Mouse (Mus musculus) cortical plate, adult 2 months (tissue): Measurements from ENCODE around the gene Armc10. TPM values are rescaled to one million over a fixed set of nuclear protein-coding genes. Genes with fewer than 3 reads are reported as not detected.

Experiments used
- H3K27ac ChIP-seq: fragments of 200-500 bp; 2 replicates; pipeline ENCODE4 v1.5.1; 2012; ENCODE audit warnings: low read length, control low read depth, inconsistent platforms; ENCODE audit not compliant: insufficient read depth
- H3K4me1 ChIP-seq: fragments of 200-500 bp; 2 replicates; pipeline ENCODE4 v1.6.1; 2011; ENCODE audit warnings: low read length; ENCODE audit not compliant: control insufficient read depth, insufficient read depth
- H3K4me3 ChIP-seq: fragments of 200-500 bp; 2 replicates; pipeline ENCODE4 v1.5.1; 2011; ENCODE audit warnings: mild to moderate bottlenecking, low read length, control low read depth; ENCODE audit not compliant: insufficient read depth
- CTCF ChIP-seq: fragments of 200-500 bp; IDR thresholded peaks from 2 replicates; pipeline ENCODE4 v1.5.1; 2011; ENCODE audit warnings: mild to moderate bottlenecking, control low read depth, low read length; ENCODE audit not compliant: insufficient read depth; ENCODE audit errors: extremely low read depth
- POLR2A ChIP-seq: fragments of 200-500 bp; IDR thresholded peaks from 2 replicates; pipeline ENCODE4 v1.6.1; 2011; ENCODE audit warnings: mild to moderate bottlenecking, low read length, control low read depth; ENCODE audit not compliant: insufficient read depth; ENCODE audit errors: extremely low read depth
- polyA plus RNA-seq: library from polyadenylated mRNA; depleted of rRNA; stranded (reverse); fragments of >200 nt; gene quantifications from 2 replicates; pipeline ENCODE4 v1.2.3, GENCODE M21; 2012

The Armc10 gene
- polyA plus RNA-seq, 1 experiment = 26.0 TPM

GRCm38 (mm10) chr5:21663081-21663480 lies 17.5 kb downstream of the Armc10 start:
- Histone ChIP-seq H3K27ac (no peak overlapping the region), H3K4me3 (no peak overlapping the region)
- TF ChIP-seq POLR2A = no peak

GRCm38 (mm10) chr5:21667191-21668137 lies 21.9 kb downstream of the Armc10 start:
- H3K4me3 ChIP-seq = no peak overlapping the region
- no peak overlapping the region for H3K27ac ChIP-seq
- no peaks in the 10 kb centered on the region for H3K4me1 ChIP-seq
- no peak for TF ChIP-seq CTCF
- TF ChIP-seq POLR2A = no peak

More at GRCm38 (mm10) chr5:21663081-21663480, 17.5 kb downstream of the Armc10 start:
- H3K4me1 ChIP-seq = peaks cover 2% of the 10 kb centered on the region; the same call in 1 of the 2 replicates

- TF ChIP-seq POLR2A (no peak), CTCF (no peak)
- no peak overlapping the region for H3K4me3 ChIP-seq
- H3K27ac ChIP-seq = no peak overlapping the region
- H3K4me1 ChIP-seq = no peaks in the 10 kb centered on the region
These were observed 23.7 kb downstream of the Armc10 start for GRCm38 (mm10) chr5:21669307-21669706.

- Histone ChIP-seq H3K27ac (0 out of 2 replicates have a peak overlapping the region, but pooled peaks have one; percentile 34), H3K4me1 (no peaks in the 10 kb centered on the region), H3K4me3 (no peak overlapping the region)
- TF ChIP-seq CTCF = no peak
- TF ChIP-seq POLR2A = no peak
These were observed 27.4 kb downstream of the Armc10 start for GRCm38 (mm10) chr5:21672812-21673635.

- no peaks in the 10 kb centered on the region for H3K4me1 ChIP-seq
- no peak overlapping the region for H3K27ac ChIP-seq
- TF ChIP-seq CTCF = no peak
- TF ChIP-seq POLR2A = no peak
These were observed 28.1 kb downstream of the Armc10 start for GRCm38 (mm10) chr5:21673742-21674141.

GRCm38 (mm10) chr5:21675019-21675418 lies 29.4 kb downstream of the Armc10 start:
- Histone ChIP-seq H3K4me1 (peaks cover 1% of the 10 kb centered on the region; the same call in 1 of the 2 replicates), H3K27ac (no peak overlapping the region), H3K4me3 (no peak overlapping the region)
- TF ChIP-seq CTCF = no peak
- TF ChIP-seq POLR2A = no peak

More at GRCm38 (mm10) chr5:21673742-21674141, 28.1 kb downstream of the Armc10 start:
- no peak overlapping the region for H3K4me3 ChIP-seq

- H3K4me1 ChIP-seq = peaks cover 3% of the 10 kb centered on the region; the same call in 1 of the 2 replicates
- no peak overlapping the region for H3K27ac ChIP-seq
- no peak for TF ChIP-seq CTCF
- TF ChIP-seq POLR2A = no peak
- H3K4me3 ChIP-seq = no peak overlapping the region
These were observed 29.9 kb downstream of the Armc10 start for GRCm38 (mm10) chr5:21675494-21675893.

GRCm38 (mm10) chr5:21677939-21678338 lies 32.3 kb downstream of the Armc10 start:
- peaks cover 11% of the 10 kb centered on the region for H3K4me1 ChIP-seq
- no peak overlapping the region for H3K4me3 ChIP-seq
- TF ChIP-seq POLR2A = no peak
- no peak for TF ChIP-seq CTCF
- H3K27ac ChIP-seq = no peak overlapping the region

- TF ChIP-seq POLR2A (no peak), CTCF (no peak)
- Histone ChIP-seq H3K27ac (no peak overlapping the region), H3K4me1 (peaks cover 11% of the 10 kb centered on the region), H3K4me3 (no peak overlapping the region)
These were observed 32.8 kb downstream of the Armc10 start for GRCm38 (mm10) chr5:21678363-21678762.

GRCm38 (mm10) chr5:21680029-21680428 lies 34.4 kb downstream of the Armc10 start:
- no peak for TF ChIP-seq POLR2A
- H3K4me3 ChIP-seq = no peak overlapping the region
- H3K4me1 ChIP-seq = peaks cover 11% of the 10 kb centered on the region
- H3K27ac ChIP-seq = peak overlapping the region; percentile 57; the same call in 1 of the 2 replicates

- Histone ChIP-seq H3K4me3 (no peak overlapping the region), H3K4me1 (peaks cover 11% of the 10 kb centered on the region), H3K27ac (peak overlapping the region; percentile 66; the same call in 1 of the 2 replicates)
- no peak for TF ChIP-seq CTCF
- TF ChIP-seq POLR2A = no peak
These were observed 35.3 kb downstream of the Armc10 start for GRCm38 (mm10) chr5:21680940-21681339.
